Mouse (Mus musculus): Measurements from ENCODE around the gene Zdhhc25.

Gene Zdhhc25

DNA sequence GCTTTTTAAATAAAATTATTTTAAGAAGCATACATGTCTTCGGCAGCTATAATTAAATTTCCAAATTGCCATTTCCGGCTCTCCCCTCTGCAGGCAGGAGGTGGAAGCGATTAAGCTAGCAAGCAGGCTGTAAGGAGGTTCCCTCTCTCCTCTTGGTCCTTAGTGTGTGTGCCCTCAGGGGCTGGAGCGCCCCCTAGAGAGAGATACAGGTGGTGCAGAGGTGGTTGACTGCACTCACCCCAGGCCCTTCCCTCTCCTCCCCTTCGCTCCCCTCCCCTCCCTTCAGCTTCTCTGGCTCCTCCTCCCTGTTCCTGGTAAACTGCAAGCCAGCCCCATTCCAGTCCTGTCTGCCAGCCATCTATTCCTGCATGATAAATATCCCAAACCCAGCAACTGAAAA is 35.1 kb downstream of the Zdhhc25 start:
- peak; percentile 8 to 9 for DNase-seq

DNA sequence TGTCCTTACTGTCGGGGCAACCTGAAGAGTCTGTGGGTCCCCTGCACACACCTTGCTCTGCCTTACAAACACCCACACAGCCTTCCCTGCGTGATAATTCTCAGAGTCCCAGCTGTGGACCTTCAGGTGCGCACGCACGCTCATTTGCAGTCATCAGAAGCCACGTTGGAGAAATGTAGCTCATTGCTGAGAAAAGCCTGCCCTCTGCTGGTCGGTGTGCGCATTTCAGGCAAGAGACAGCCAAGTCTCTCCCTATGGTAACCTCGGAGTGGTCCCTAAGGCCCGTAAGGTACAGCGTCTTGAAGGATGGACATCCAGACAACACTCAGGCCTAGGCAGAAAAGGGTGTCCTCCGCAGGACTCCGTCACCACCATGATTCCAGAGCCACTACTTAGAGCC is 50.9 kb downstream of the Zdhhc25 start:
- peak; percentile 80 for DNase-seq
